Mouse (Mus musculus) intestine, embryonic 16.5 days (tissue): Measurements from ENCODE around the gene Tnfrsf8. TPM values are rescaled to one million over a fixed set of nuclear protein-coding genes. Genes with fewer than 3 reads are reported as not detected.
"Not testable (repeated sequence)": the region's sequence is repeated elsewhere in the genome, so short reads cannot be mapped to it uniquely, and the experiment has no call there.

Source experiments
- ATAC-seq: fragments of 200-750 bp; cut with Nextera tagmentation; 2 replicates; pipeline ENCODE4 v1.8.0; 2017; ENCODE audit warnings: moderate TSS enrichment, moderate library complexity
- H3K27ac ChIP-seq: fragments of 300-500 bp; sonication (generic); 2 replicates; pipeline ENCODE4 v1.5.1; 2014; ENCODE audit warnings: mild to moderate bottlenecking, low read length
- H3K27me3 ChIP-seq: fragments of 300-500 bp; sonication (generic); replicated peaks from 2 replicates; pipeline ENCODE4 v1.6.1; 2014; ENCODE audit warnings: low read length, control low read depth, mixed read lengths; ENCODE audit not compliant: control insufficient read depth, insufficient read depth
- H3K36me3 ChIP-seq: fragments of 300-500 bp; sonication (generic); 2 replicates; pipeline ENCODE4 v1.6.1; 2014; ENCODE audit warnings: low read length, control low read depth; ENCODE audit not compliant: control insufficient read depth, insufficient read depth
- H3K4me1 ChIP-seq: fragments of 300-500 bp; sonication (generic); 2 replicates; pipeline ENCODE4 v1.6.1; 2014; ENCODE audit warnings: low read length, control low read depth, mixed read lengths; ENCODE audit not compliant: control insufficient read depth, insufficient read depth
- H3K4me2 ChIP-seq: fragments of 300-500 bp; sonication (generic); 2 replicates; pipeline ENCODE4 v1.6.1; 2014; ENCODE audit warnings: low read depth, low read length, control low read depth
- H3K4me3 ChIP-seq: fragments of 300-500 bp; sonication (generic); 2 replicates; pipeline ENCODE4 v1.5.1; 2014; ENCODE audit warnings: mild to moderate bottlenecking, low read length
- H3K9ac ChIP-seq: fragments of 300-500 bp; sonication (generic); 2 replicates; pipeline ENCODE4 v1.6.1; 2014; ENCODE audit warnings: low read depth, low read length
- H3K9me3 ChIP-seq: fragments of 300-500 bp; sonication (generic); 2 replicates; pipeline ENCODE4 v1.6.1; 2016; ENCODE audit warnings: low read length, control low read depth; ENCODE audit not compliant: control insufficient read depth
- WGBS: fragments of 180-500 bp; shearing (Covaris S2); extraction: QIAGEN DNeasy Blood & Tissue Kit; methylation state at CpG from one replicate; pipeline ENCODE4 v1.1.7; 2014; 5-methylcytosine and 5-hydroxymethylcytosine counted together
- polyA plus RNA-seq: library from polyadenylated mRNA; unstranded; fragments of >200 nt; fragmentation: Nextera tagmentation; extraction: Ambion mirVana; gene quantifications from 2 replicates; pipeline ENCODE4 v1.2.1, GENCODE M21; 2015

The Tnfrsf8 gene
- 0.04 TPM in 1 of 2 replicates, not detected in the other for polyA plus RNA-seq

DNA sequence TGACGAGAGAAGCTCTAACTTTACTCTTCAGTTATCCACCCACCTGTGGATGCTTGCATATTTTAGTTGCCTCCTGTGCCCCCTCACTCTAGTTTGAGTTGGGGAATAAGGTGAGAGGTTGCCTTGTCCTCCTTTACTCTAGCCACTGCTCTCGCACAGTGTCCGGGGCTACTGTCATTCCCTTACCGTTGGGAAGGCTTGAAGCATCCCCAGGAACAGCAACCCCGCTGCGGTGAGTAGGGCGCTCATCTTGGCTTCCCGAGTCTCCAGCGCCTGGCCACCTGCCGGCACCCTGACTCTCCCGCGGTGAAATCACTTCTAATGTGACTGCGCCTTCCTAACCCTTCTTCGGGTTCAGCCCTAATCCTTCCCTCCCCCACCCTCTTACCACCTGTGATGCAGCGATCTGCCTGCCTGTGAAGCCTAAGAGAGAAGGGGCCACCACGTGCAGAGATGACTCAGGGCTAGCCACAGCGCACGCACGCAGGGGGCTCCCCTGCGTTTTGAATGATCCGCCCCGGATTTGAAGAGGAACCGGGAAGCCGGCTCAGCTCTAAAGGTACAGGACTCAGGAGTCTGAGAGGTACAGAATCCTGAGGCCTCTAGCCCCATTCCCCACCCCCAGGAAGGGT lies at the start of gene Tnfrsf8:
TSS of gene Tnfrsf8 (minus strand) at position 329 of the 632 bp plus-strand sequence.
- Histone ChIP-seq H3K4me2 (no peak within 1 kb of the TSS), H3K9me3 (no peaks in the 10 kb centered on the region), H3K27me3 (peaks cover 17% of the 10 kb centered on the region), H3K27ac (no peak within 1 kb of the TSS), H3K4me3 (no peak within 1 kb of the TSS), H3K36me3 (no peaks in the 10 kb centered on the region), H3K9ac (no peak within 1 kb of the TSS), H3K4me1 (no peaks in the 10 kb centered on the region)
- no peak for ATAC-seq
- WGBS, result 3% methylated on average over 24 of the region's 24 CpGs

- not testable (repeated sequence) for ATAC-seq
These were observed 46.7 kb upstream of the Tnfrsf8 start for GRCm38 (mm10) chr4:145361635-145362034.

DNA sequence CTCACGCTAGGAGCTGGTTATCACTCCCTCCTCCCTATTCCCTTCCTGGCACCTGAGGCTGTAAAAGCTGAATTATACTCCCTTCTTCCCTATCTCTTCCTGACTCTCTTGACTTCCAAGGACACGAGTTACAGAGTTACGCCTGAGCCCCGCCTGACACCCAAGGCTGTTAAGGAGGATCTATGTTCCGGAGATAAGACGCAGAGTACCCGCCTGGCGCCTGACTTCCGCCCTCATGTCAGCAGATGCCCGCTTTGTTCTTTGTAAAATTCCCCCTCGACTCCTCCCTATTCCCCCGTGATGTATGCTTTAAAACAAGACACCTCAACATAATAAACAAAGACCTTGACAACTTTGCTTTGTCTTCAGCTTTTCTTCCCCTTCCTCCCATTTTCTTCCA lies 46.1 kb upstream of the Tnfrsf8 start:
- no peaks in the 10 kb centered on the region for H3K9me3 ChIP-seq
- H3K4me1 ChIP-seq, result no peaks in the 10 kb centered on the region
- H3K4me2 ChIP-seq, result 0 out of 2 replicates have a peak overlapping the region, but pooled peaks have one; percentile 14
- H3K27me3 ChIP-seq, result no peaks in the 10 kb centered on the region
- H3K9ac ChIP-seq, result no peak overlapping the region
- H3K36me3 ChIP-seq, result no peaks in the 10 kb centered on the region
- peak; percentile 99 for ATAC-seq
- 8% methylated on average over 12 of the region's 12 CpGs for WGBS
- H3K27ac ChIP-seq, result no peak overlapping the region
- H3K4me3 ChIP-seq, result 0 out of 2 replicates have a peak overlapping the region, but pooled peaks have one; percentile 1

More at GRCm38 (mm10) chr4:145361635-145362034, 46.7 kb upstream of the Tnfrsf8 start:
- H3K9me3 ChIP-seq, H3K4me1 ChIP-seq, H3K9ac ChIP-seq, H3K27me3 ChIP-seq, H3K36me3 ChIP-seq, H3K4me3 ChIP-seq, H3K4me2 ChIP-seq, H3K27ac ChIP-seq: not testable (repeated sequence)

DNA sequence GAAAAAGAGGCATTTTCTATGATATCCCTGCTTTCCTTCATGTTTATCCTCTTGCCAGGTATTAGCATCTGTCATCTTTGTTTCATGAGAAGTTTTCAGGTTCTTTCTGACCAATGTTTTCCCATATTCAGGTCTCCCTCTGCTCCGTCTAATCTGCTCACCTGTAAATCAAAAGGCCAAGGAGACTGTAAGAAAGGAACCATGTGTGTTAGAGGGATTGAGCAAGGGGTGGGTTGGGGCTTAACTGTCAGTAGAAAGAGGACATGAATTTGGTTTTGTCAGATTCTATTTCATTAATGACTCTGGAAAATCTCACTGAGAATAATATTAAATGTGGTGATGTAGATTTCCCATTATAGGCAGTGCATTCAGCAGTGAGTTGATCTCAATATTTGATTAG lies 45.6 kb upstream of the Tnfrsf8 start:
- no peaks in the 10 kb centered on the region for H3K36me3 ChIP-seq
- H3K4me1 ChIP-seq, result no peaks in the 10 kb centered on the region
- H3K4me2 ChIP-seq, result no peak overlapping the region
- ATAC-seq, result peak; percentile 76
- no peak overlapping the region for H3K9ac ChIP-seq
- no peaks in the 10 kb centered on the region for H3K9me3 ChIP-seq
- no peak overlapping the region for H3K4me3 ChIP-seq
- no peaks in the 10 kb centered on the region for H3K27me3 ChIP-seq
- 67% methylated on average over 1 of the region's 1 CpGs for WGBS
- no peak overlapping the region for H3K27ac ChIP-seq

DNA sequence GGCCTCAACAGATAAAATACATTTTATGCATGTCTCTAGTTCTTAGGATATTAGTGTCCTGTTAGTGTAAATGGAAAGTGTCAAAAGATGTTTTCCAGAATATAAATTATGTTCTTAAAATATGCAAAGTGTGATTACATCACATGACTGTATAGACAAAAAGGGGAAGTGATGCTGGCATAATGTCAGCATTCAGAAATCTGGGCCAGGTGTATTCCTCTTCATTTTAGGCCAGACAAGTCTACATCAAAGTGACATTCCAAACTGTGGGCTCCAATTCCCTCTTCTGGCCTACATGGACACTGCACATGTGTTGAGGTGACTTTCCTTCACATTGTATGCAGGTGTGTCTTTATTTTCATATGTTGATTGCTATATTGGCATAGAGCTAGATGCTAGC lies 41.3 kb upstream of the Tnfrsf8 start:
- ATAC-seq, result no peak
- H3K36me3 ChIP-seq, result no peaks in the 10 kb centered on the region
- no peak overlapping the region for H3K9ac ChIP-seq
- no peaks in the 10 kb centered on the region for H3K4me1 ChIP-seq
- no peak overlapping the region for H3K4me3 ChIP-seq
- no peak overlapping the region for H3K4me2 ChIP-seq
- no peak overlapping the region for H3K27ac ChIP-seq
- H3K27me3 ChIP-seq, result no peaks in the 10 kb centered on the region
- no peaks in the 10 kb centered on the region for H3K9me3 ChIP-seq

GRCm38 (mm10) chr4:145353855-145354254 lies 38.9 kb upstream of the Tnfrsf8 start:
- H3K9ac ChIP-seq, result no peak overlapping the region
- no peak overlapping the region for H3K4me2 ChIP-seq
- H3K4me1 ChIP-seq, result no peaks in the 10 kb centered on the region
- no peak overlapping the region for H3K4me3 ChIP-seq
- 36% methylated on average over 2 of the region's 2 CpGs for WGBS
- ATAC-seq, result peak; percentile 58
- no peaks in the 10 kb centered on the region for H3K36me3 ChIP-seq
- no peak overlapping the region for H3K27ac ChIP-seq
- H3K27me3 ChIP-seq, result no peaks in the 10 kb centered on the region
- no peaks in the 10 kb centered on the region for H3K9me3 ChIP-seq

- H3K27me3 ChIP-seq, result no peaks in the 10 kb centered on the region
These were observed 30.0 kb upstream of the Tnfrsf8 start for GRCm38 (mm10) chr4:145344948-145345347.

GRCm38 (mm10) chr4:145341879-145342809 lies 27.2 kb upstream of the Tnfrsf8 start:
- Histone ChIP-seq H3K9ac (no peak overlapping the region), H3K27ac (no peak overlapping the region), H3K9me3 (no peaks in the 10 kb centered on the region), H3K4me2 (no peak overlapping the region), H3K4me3 (no peak overlapping the region), H3K27me3 (no peaks in the 10 kb centered on the region), H3K36me3 (no peaks in the 10 kb centered on the region), H3K4me1 (no peaks in the 10 kb centered on the region)
- 83% methylated on average over 6 of the region's 6 CpGs for WGBS
- no peak for ATAC-seq

More at GRCm38 (mm10) chr4:145344948-145345347, 30.0 kb upstream of the Tnfrsf8 start:
- H3K9ac ChIP-seq, result no peak overlapping the region
- ATAC-seq, result no peak
- WGBS, result 97% methylated on average over 1 of the region's 1 CpGs
- H3K36me3 ChIP-seq, result no peaks in the 10 kb centered on the region
- no peaks in the 10 kb centered on the region for H3K4me1 ChIP-seq
- no peak overlapping the region for H3K4me3 ChIP-seq
- no peaks in the 10 kb centered on the region for H3K9me3 ChIP-seq
- no peak overlapping the region for H3K27ac ChIP-seq
- H3K4me2 ChIP-seq, result no peak overlapping the region

- no peak overlapping the region for H3K4me2 ChIP-seq
- no peak overlapping the region for H3K27ac ChIP-seq
- no peaks in the 10 kb centered on the region for H3K36me3 ChIP-seq
- no peaks in the 10 kb centered on the region for H3K27me3 ChIP-seq
- H3K4me1 ChIP-seq, result no peaks in the 10 kb centered on the region
- no peaks in the 10 kb centered on the region for H3K9me3 ChIP-seq
- ATAC-seq, result no peak
- H3K9ac ChIP-seq, result no peak overlapping the region
- no peak overlapping the region for H3K4me3 ChIP-seq
- 72% methylated on average over 9 of the region's 9 CpGs for WGBS
These were observed 23.2 kb upstream of the Tnfrsf8 start for GRCm38 (mm10) chr4:145337906-145338858.
